Mouse (Mus musculus) lung, embryonic 14.5 days (tissue): ENCODE results near the gene Immp2l. TPM values are rescaled to one million over a fixed set of nuclear protein-coding genes. Genes with fewer than 3 reads are reported as not detected.

Source experiments
- ATAC-seq: fragments of 200-750 bp; cut with Nextera tagmentation; 2 replicates; pipeline ENCODE4 v1.8.0; 2017; ENCODE audit warnings: mild to moderate bottlenecking, moderate TSS enrichment, moderate library complexity; ENCODE audit not compliant: insufficient read depth
- DNase-seq: peaks from one replicate; pipeline ENCODE4 v3.0.0-alpha.2; 2015
- H3K27ac ChIP-seq: fragments of 300-500 bp; sonication (generic); 2 replicates; pipeline ENCODE4 v1.5.1; 2014; ENCODE audit warnings: low read depth, mild to moderate bottlenecking, moderate library complexity
- H3K27me3 ChIP-seq: fragments of 300-500 bp; sonication (generic); 2 replicates; pipeline ENCODE4 v1.6.1; 2014; ENCODE audit warnings: low read length, control low read depth; ENCODE audit not compliant: insufficient read depth
- H3K36me3 ChIP-seq: fragments of 300-500 bp; sonication (generic); 2 replicates; pipeline ENCODE4 v1.6.1; 2014; ENCODE audit warnings: control low read depth; ENCODE audit not compliant: insufficient read depth
- H3K4me1 ChIP-seq: fragments of 300-500 bp; sonication (generic); 2 replicates; pipeline ENCODE4 v1.6.1; 2014; ENCODE audit warnings: antibody characterized with exemption, control low read depth; ENCODE audit not compliant: insufficient read depth
- H3K4me2 ChIP-seq: fragments of 300-500 bp; sonication (generic); 2 replicates; pipeline ENCODE4 v1.6.1; 2014; ENCODE audit warnings: mild to moderate bottlenecking
- H3K4me3 ChIP-seq: fragments of 300-500 bp; sonication (generic); 2 replicates; pipeline ENCODE4 v1.5.1; 2014; ENCODE audit warnings: low read depth, low read length
- H3K9ac ChIP-seq: fragments of 300-500 bp; sonication (generic); 2 replicates; pipeline ENCODE4 v1.6.1; 2014
- H3K9me3 ChIP-seq: fragments of 300-500 bp; sonication (generic); 2 replicates; pipeline ENCODE4 v1.6.1; 2016; ENCODE audit warnings: low read depth, low read length, control low read depth
- CTCF ChIP-seq: IDR thresholded peaks from 2 replicates; pipeline ENCODE4 v1.5.1; 2016; ENCODE audit warnings: antibody characterized with exemption, low read depth
- WGBS: fragments of 180-500 bp; shearing (Covaris S2); extraction: QIAGEN DNeasy Blood & Tissue Kit; methylation state at CpG from one replicate; pipeline ENCODE4 v1.1.7; 2014; 5-methylcytosine and 5-hydroxymethylcytosine counted together
- polyA plus RNA-seq: library from polyadenylated mRNA; unstranded; fragments of >200 nt; fragmentation: Nextera tagmentation; extraction: Ambion mirVana; gene quantifications from 2 replicates; pipeline ENCODE4 v1.2.1, GENCODE M21; 2014

The Immp2l gene
- 8.9 and 12.5 TPM in 2 replicates for polyA plus RNA-seq

- no peaks in the 10 kb centered on the region for H3K4me1 ChIP-seq
- no peak for TF ChIP-seq CTCF
- H3K27ac ChIP-seq = peak within 1 kb of the TSS; percentile 36; the same call in 1 of the 2 replicates
- ATAC-seq (peak; percentile 97), DNase-seq (peak; percentile 98)
- 3% methylated on average over 68 of the region's 68 CpGs for WGBS
- no peaks in the 10 kb centered on the region for H3K36me3 ChIP-seq
- peak within 1 kb of the TSS; percentile 77 for H3K4me2 ChIP-seq
- H3K9ac ChIP-seq = peak within 1 kb of the TSS; percentile 78
- H3K4me3 ChIP-seq = peak within 1 kb of the TSS; percentile 71
- no peaks in the 10 kb centered on the region for H3K9me3 ChIP-seq
- no peaks in the 10 kb centered on the region for H3K27me3 ChIP-seq
Observed at GRCm38 (mm10) chr12:41023511-41024421, at the start of gene Immp2l. Gene Immp2l (plus strand): TSS chr12:41024090.

- Histone ChIP-seq H3K9me3 (no peaks in the 10 kb centered on the region), H3K4me3 (no peak overlapping the region), H3K36me3 (no peaks in the 10 kb centered on the region), H3K9ac (no peak overlapping the region), H3K27ac (no peak overlapping the region), H3K27me3 (no peaks in the 10 kb centered on the region), H3K4me1 (no peaks in the 10 kb centered on the region), H3K4me2 (no peak overlapping the region)
- ATAC-seq (no peak), DNase-seq (no peak)
- TF ChIP-seq CTCF = no peak
- 81% methylated on average over 2 of the region's 2 CpGs for WGBS
Observed at GRCm38 (mm10) chr12:40978719-40979500, 45.0 kb upstream of the Immp2l start.

- WGBS = 86% methylated on average over 4 of the region's 4 CpGs
- no peak overlapping the region for H3K4me2 ChIP-seq
- H3K36me3 ChIP-seq = no peaks in the 10 kb centered on the region
- no peak overlapping the region for H3K9ac ChIP-seq
- no peak for DNase-seq
- H3K27ac ChIP-seq = no peak overlapping the region
- H3K4me3 ChIP-seq = no peak overlapping the region
- H3K9me3 ChIP-seq = no peaks in the 10 kb centered on the region
- no peak for ATAC-seq
- no peaks in the 10 kb centered on the region for H3K27me3 ChIP-seq
- TF ChIP-seq CTCF = no peak
- H3K4me1 ChIP-seq = no peaks in the 10 kb centered on the region
Observed at GRCm38 (mm10) chr12:40979716-40980115, 44.2 kb upstream of the Immp2l start.

- no peaks in the 10 kb centered on the region for H3K36me3 ChIP-seq
- H3K27ac ChIP-seq = no peak overlapping the region
- DNase-seq = no peak
- H3K4me2 ChIP-seq = no peak overlapping the region
- whole genome bisulfite sequencing = 66% methylated on average over 3 of the region's 3 CpGs
- H3K4me3 ChIP-seq = no peak overlapping the region
- H3K9me3 ChIP-seq = no peaks in the 10 kb centered on the region
- no peaks in the 10 kb centered on the region for H3K27me3 ChIP-seq
- ATAC-seq = no peak
- H3K4me1 ChIP-seq = no peaks in the 10 kb centered on the region
- TF ChIP-seq CTCF = no peak
- no peak overlapping the region for H3K9ac ChIP-seq
Observed at GRCm38 (mm10) chr12:40980160-40980559, 43.7 kb upstream of the Immp2l start.

- DNase-seq (no peak), ATAC-seq (no peak)
- no peaks in the 10 kb centered on the region for H3K4me1 ChIP-seq
- no peak overlapping the region for H3K4me3 ChIP-seq
- WGBS = 53% methylated on average over 1 of the region's 1 CpGs
- H3K27me3 ChIP-seq = no peaks in the 10 kb centered on the region
- H3K9me3 ChIP-seq = no peaks in the 10 kb centered on the region
- no peak overlapping the region for H3K9ac ChIP-seq
- no peak overlapping the region for H3K27ac ChIP-seq
- H3K4me2 ChIP-seq = no peak overlapping the region
- TF ChIP-seq CTCF = no peak
- H3K36me3 ChIP-seq = no peaks in the 10 kb centered on the region
Observed at GRCm38 (mm10) chr12:40983021-40983420, 40.9 kb upstream of the Immp2l start.

- 32% methylated on average over 4 of the region's 4 CpGs for WGBS
- H3K36me3 ChIP-seq = no peaks in the 10 kb centered on the region
- no peak for DNase-seq
Observed at GRCm38 (mm10) chr12:40984735-40985134, 39.2 kb upstream of the Immp2l start.

GRCm38 (mm10) chr12:40985791-40986190 lies 38.1 kb upstream of the Immp2l start:
- WGBS = 70% methylated on average over 4 of the region's 4 CpGs
- H3K36me3 ChIP-seq = no peaks in the 10 kb centered on the region
- DNase-seq (no peak), ATAC-seq (no peak)
- no peak overlapping the region for H3K4me3 ChIP-seq
- no peaks in the 10 kb centered on the region for H3K4me1 ChIP-seq
- no peaks in the 10 kb centered on the region for H3K9me3 ChIP-seq
- no peak overlapping the region for H3K27ac ChIP-seq
- no peaks in the 10 kb centered on the region for H3K27me3 ChIP-seq
- no peak for TF ChIP-seq CTCF
- H3K9ac ChIP-seq = no peak overlapping the region
- no peak overlapping the region for H3K4me2 ChIP-seq

More at GRCm38 (mm10) chr12:40984735-40985134, 39.2 kb upstream of the Immp2l start:
- no peak for ATAC-seq
- Histone ChIP-seq H3K9me3 (no peaks in the 10 kb centered on the region), H3K4me1 (no peaks in the 10 kb centered on the region), H3K27me3 (no peaks in the 10 kb centered on the region), H3K27ac (no peak overlapping the region), H3K4me3 (no peak overlapping the region), H3K9ac (no peak overlapping the region), H3K4me2 (no peak overlapping the region)
- no peak for TF ChIP-seq CTCF
